Mouse (Mus musculus): ENCODE measurements around the gene Nell2.

GRCm38 (mm10) chr15:95285199-95285598, 243.2 kb downstream of the Nell2 start:
- TF ChIP-seq EP300 (IDR thresholded peaks at IDR 0.05; ENCODE audit: low read depth), result no peak
- TF ChIP-seq CTCF (IDR thresholded peaks at IDR 0.05; ENCODE audit: low read depth), result no peak

All from liver, postnatal 0 days (tissue).